Mouse (Mus musculus) adrenal gland, postnatal 14 days (tissue): ENCODE measurements around the gene Olfr1351. TPM values are rescaled to one million over a fixed set of nuclear protein-coding genes. Genes with fewer than 3 reads are reported as not detected.
"Not testable (repeated sequence)": the region's sequence is repeated elsewhere in the genome, so short reads cannot be mapped to it uniquely, and the experiment has no call there.

Experiments
- DNase-seq: peaks from one replicate; pipeline ENCODE4 v3.0.0; 2021; ENCODE audit warnings: mixed read lengths
- long read RNA-seq, 2 experiments: library from polyadenylated mRNA; stranded (forward); transcript quantifications; one replicate each; pipeline ENCODE4 v2.0.0; 2021
- total RNA-seq: library from RNA; stranded (reverse); gene quantifications from 2 replicates; pipeline ENCODE4 v1.2.3, GENCODE M21; 2021

The Olfr1351 gene
- total RNA-seq: not detected in 2 replicates
- long read RNA-seq, experiment 1: 0 reads
- long read RNA-seq, experiment 2: 0 reads

DNA sequence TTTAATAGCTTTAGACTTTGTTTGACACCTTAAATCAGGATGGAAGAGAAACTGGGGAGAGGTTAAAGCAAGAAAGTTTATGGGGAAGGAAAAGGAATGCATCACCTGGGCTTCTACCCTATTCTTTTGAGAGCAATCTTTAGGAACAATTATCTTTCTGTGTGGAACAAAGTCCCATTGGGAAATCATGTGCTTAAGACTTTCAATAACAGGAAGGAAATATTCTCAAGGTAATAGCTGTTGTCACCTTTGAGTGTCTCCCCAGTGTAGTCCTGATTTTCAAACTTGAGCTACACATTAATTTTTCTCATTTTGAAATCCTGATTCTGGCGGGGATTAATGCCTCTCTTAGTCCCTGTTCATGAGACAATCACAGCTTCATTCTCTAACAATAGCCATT, at the start of gene Olfr1351:
TSS of gene Olfr1351 (plus strand) at position 301 of the 400 bp plus-strand sequence.
- no peak for DNase-seq

DNA sequence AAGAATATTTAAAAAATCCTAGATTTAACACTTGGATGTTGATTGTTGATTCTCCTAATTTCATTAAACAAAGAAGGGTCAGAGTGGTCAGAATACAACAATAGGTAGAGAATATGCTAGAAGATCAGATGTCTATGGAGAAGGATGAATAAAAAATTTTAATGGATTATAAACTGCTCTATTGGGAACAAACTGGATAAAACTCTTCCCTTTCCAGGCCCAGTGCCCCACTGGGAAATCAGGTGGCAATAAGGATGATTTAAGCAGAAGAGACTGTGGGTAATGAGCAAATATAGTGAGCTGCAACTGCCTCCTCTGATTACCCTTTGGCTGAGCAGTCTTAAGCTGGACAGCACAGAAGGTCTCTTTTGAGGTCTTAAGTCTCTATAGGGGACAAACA, 49.3 kb upstream of the Olfr1351 start, which contains the start of gene Olfr1353:
TSS of gene Olfr1353 (plus strand) at position 301 of the 400 bp plus-strand sequence.
- DNase-seq: not testable (repeated sequence)

- DNase-seq: no peak
These were observed 31.5 kb upstream of the Olfr1351 start, which contains the start of gene Olfr1352 for GRCm38 (mm10) chr10:78980750-78981149. TSS of gene Olfr1352 (plus strand) at chr10:78981050.

DNA sequence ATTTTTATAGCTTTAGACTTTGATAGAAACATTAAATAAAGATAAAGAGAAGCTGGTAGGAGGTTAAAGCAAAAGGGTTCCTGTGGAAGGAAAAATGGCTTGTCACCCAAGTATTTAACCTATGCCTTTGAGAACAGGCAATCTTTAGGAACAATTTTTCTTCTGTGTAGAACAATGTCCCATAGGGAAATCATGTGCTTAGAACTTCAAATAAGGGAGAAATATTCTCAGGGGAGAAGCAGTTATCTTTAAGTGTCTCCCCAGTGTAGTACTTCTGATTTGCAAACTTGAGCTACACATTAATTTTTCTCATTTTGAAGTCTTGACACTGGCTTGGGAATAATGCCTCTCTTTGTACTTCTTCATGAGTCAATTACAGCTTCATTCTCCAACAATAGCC, 16.2 kb downstream of the Olfr1351 start, which contains the start of gene Olfr57:
TSS of gene Olfr57 (plus strand) at position 301 of the 400 bp plus-strand sequence.
- no peak for DNase-seq

DNA sequence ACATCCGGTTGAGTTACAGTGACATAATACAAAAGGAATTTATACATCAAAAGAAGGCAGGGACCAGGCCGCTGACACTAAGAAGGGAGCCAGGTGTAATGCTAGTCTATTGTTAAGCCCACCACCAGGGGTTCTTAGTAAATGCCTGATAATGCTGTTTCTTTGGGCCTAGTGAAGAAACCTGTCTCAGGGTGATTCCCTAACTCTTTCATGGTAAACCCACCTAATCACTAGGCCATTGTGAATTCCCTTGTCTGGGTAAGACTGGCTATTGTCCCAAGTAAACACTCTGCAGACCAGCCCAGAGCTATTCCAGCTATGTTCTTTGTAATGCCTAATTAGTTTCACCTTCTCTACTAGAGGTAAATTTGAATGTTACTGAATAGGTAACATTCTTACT, 30.2 kb downstream of the Olfr1351 start:
- not testable (repeated sequence) for DNase-seq

- DNase-seq: not testable (repeated sequence)
These were observed 45.1 kb downstream of the Olfr1351 start for GRCm38 (mm10) chr10:79057370-79057769.

Other genes starting within 250 kb of the Olfr1351 start
- gene Slc1a6, start 232.0 kb upstream of the Olfr1351 start, total RNA-seq: 0.15 and 0.64 TPM in 2 replicates
- not detected in 2 replicates for gene Olfr1356, start 160.3 kb upstream of the Olfr1351 start, total RNA-seq
- not detected in 2 replicates for gene Olfr1355, start 136.9 kb upstream of the Olfr1351 start, total RNA-seq
- not detected in 2 replicates for gene Olfr1354, start 99.3 kb upstream of the Olfr1351 start, total RNA-seq
- gene Olfr8, start 61.8 kb upstream of the Olfr1351 start, total RNA-seq: not detected in 2 replicates
- not detected in 2 replicates for gene Olfr1353, start 49.2 kb upstream of the Olfr1351 start, total RNA-seq
- gene Olfr1352, start 31.4 kb upstream of the Olfr1351 start, total RNA-seq: not detected in 2 replicates
- not detected in 2 replicates for gene Olfr57, start 16.3 kb downstream of the Olfr1351 start, total RNA-seq
- gene 2610008E11Rik, start 85.1 kb downstream of the Olfr1351 start, total RNA-seq: 14.4 and 18.8 TPM in 2 replicates
- gene Vmn2r80, start 136.3 kb downstream of the Olfr1351 start, total RNA-seq: not detected in 2 replicates
- gene Vmn2r81, start 235.2 kb downstream of the Olfr1351 start, total RNA-seq: not detected in 2 replicates